Mouse (Mus musculus) heart, postnatal 36 days (tissue): ENCODE data around the gene Olfr325. TPM values are rescaled to one million over a fixed set of nuclear protein-coding genes. Genes with fewer than 3 reads are reported as not detected.
"Not testable (repeated sequence)": the region's sequence is repeated elsewhere in the genome, so short reads cannot be mapped to it uniquely, and the experiment has no call there.

Experiments used
- DNase-seq, 2 experiments: peaks; one replicate each; pipeline ENCODE4 v3.0.0; 2021 to 2022
- intact Hi-C: fragments of 180-260 bp; cut with DNase I; formaldehyde crosslinking; loops from one replicate; pipeline ENCODE4 v1.15.1; 2025
- total RNA-seq, 2 experiments: library from RNA; stranded (reverse); gene quantifications; 2 replicates each; pipeline ENCODE4 v1.2.3; 2021

The Olfr325 gene
- total RNA-seq, result not detected

DNA sequence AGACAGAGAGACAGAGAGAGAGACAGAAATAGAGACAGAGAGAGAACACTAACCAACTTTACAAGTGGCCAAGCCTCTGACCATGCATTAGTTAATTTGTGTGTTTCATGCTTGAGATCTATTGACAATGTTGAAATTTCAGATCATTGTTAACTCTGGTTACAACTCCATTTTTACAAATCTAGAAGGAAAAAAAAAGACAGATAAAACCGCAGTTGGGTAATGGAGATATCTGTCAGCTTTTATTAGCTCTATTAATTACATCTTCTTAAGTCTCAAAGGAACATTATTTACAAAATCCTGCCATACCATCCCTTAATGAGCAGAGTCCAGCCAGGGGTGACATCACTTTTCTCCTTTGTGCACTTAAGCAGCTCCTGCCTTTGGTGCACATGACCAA is at the start of gene Olfr325:
Olfr325 (plus strand) TSS at position 301 of the 400 bp plus-strand sequence.
- intact Hi-C loops, result no loop called here
- DNase-seq, result no peak

DNA sequence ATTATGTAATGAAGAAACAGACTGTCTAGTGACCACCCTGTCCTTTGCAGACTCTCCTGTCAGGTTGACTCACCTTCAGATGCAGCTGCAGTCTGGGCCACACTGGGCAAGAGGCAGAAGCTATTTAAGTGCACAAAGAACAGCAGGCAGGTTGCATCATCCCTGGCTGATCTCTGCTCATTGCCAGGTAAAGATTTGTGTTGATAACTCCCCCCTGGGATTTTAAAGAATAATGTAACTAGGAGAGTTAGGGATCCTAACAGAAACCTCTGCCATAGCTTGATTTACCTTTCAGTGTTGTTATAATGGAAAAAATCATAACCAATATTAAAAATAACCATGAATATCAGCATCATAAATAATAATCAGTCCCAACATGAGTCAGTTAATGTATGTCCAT is 42.8 kb upstream of the Olfr325 start, which contains the start of gene Olfr330:
Olfr330 (minus strand) TSS at position 101 of the 400 bp plus-strand sequence.
- DNase-seq, intact Hi-C loops: not testable (repeated sequence)

DNA sequence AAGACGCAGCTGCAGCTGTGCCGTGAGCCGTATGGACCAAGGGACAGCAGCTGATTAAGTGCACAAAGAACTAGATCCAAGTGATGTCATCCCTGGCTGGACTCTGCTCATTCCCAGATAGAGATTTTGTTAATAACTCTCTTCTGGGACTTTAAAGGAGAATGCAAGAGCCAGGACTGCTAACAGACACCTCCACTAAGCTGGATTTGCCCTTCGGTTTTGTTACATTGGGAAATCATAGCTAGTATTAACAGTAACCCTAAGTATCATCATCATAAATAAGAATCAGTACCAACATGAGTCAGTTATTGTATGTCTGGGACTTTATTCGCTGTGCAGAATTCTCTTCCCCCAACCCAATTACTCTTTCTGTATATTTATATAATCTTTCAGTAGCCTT is 31.2 kb upstream of the Olfr325 start, which contains the start of gene Olfr329-ps:
Olfr329-ps (minus strand) TSS at position 101 of the 400 bp plus-strand sequence.
- no peak for DNase-seq
- intact Hi-C loops, result no loop called here

DNA sequence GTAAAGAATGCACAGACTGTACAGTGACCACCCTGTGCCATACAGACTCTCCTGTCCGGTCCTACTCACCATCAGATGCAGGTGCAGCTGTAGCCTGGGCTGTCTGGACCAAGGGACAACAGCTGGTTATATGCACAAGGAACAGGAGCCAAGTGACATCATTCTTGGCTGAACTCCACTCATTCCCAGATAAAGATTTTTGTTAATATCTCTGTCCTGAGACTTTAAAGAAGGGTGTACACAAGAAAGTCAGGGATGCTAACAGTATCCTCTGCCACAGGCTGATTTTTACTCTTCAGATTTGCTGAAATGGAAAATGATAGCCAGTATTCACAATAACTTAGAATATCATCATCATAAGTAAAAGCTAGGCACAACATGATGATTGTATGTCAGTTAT is 22.0 kb upstream of the Olfr325 start, which contains the start of gene Olfr328:
Olfr328 (minus strand) TSS at position 101 of the 400 bp plus-strand sequence.
- no peak for DNase-seq
- intact Hi-C loops, result no loop called here

DNA sequence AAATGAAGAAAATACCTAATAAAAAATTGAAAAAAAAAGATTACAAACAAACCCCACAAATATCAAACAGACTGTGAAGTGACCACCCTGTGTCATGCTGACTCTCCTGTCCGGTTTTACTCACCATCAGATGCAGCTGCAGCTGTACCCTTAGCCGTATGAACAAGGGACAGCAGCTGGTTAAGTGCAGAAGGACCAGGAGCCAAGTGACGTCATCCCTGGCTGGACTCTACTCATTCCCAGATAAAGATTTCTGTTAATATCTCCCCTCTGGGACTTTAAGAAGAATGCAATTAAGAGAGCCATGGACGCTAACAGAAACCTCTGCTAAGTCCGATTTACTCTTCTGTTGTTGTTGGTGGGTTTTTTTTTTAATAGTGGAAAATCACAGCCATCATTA is 7.1 kb upstream of the Olfr325 start, which contains the start of gene Olfr224:
Olfr224 (minus strand) TSS at position 149 of the 400 bp plus-strand sequence.
- intact Hi-C loops, result no loop called here
- DNase-seq, result peak; percentile 23 to 29

DNA sequence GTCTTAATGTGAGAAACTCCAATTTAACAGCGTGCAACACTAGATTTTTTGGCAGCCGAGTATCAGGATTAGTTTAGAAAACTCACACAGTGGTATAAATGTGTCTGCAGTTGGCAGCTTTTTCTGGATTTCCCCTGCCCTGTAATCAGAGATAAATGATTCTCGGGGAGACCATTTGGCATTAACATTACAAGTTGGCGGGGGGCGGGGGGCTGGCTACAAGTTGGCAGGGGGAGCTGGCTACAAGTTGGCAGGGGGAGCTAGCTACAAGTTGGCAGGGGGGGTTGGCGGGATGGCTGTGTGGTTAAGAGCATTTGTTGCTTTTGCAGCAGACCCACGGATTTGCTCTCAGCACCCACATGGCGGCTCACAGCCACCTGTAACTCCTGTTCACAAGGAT is 1.1 kb downstream of the Olfr325 start:
- intact Hi-C loops, result no loop called here
- DNase-seq, result no peak

DNA sequence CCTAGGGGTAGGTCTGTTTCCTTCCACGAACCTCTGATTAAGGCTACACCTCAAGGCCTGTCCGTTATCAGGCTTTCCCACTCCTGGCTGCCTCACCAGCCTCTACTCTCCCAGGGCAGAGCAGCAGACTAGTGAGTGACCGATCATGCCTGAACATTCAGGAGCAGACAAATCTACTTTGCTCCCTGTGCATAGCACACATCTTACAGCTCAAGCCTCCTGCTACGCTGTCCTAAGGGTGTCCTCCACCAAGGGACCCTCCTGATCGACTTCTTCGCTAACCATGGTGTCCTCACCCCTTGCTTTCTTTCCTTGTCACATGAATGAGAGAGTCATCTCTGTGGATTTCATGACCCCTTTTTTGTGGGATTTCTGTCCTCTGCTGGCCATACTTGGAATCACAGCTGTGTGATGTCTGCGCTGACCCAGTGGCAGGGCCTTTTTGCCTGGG is 10.4 kb downstream of the Olfr325 start:
- intact Hi-C loops, result loop anchor here (1.0 to 5.0 kb wide), 3 partner anchors 48 to 351 kb away; no protein-coding TSS in a partner anchor
- DNase-seq, result peak; percentile 43 to 58

DNA sequence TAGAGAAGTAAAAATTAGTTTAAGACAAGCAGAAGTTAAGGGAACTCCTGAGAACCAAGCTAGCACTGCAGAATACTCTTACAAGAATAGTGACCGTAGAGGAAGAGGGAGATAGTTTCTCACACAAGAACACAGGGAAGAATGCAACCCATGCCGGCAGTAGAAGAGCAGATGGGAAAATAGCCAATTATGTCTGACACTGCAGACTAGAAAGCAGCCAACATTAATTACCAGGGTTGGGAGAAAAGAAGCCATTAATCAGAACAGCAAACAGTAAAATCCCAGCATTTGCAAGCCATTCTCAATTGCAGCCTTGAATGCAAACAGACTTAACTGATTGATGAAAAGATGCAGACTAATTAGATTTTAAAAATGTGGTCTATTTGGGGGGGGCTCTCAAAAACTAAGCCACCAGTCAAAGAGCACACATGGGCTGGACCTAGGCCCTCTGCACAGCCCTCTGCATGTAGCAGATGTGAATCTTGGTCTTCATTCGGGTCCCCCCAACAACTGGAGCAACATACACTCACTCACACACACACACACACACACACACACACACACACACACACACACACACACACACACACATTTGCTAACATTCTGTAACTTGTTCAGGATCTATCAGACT is 11.2 kb downstream of the Olfr325 start:
- intact Hi-C loops, result loop anchor here (1.0 to 5.0 kb wide), 3 partner anchors 48 to 351 kb away; no protein-coding TSS in a partner anchor
- no peak for DNase-seq

DNA sequence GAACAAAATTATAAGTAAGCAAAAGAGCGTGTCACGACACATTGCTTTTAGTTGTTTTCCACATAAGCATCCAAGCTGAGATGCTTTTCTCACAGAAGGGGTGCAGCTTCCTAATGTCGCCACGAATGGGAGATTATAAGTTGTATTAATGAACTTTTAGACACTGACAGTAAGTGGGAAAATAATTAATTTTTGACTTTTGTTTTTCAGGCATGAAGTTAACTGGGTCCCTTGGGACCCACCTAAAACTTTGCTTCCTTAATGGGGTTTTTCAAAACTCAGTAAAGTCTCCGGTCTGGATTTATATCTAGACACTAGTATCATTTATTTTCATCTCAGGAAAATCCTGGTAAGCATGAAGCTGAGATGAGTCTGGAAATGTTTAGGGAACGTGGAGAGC is 17.3 kb downstream of the Olfr325 start, which contains the start of gene Olfr324:
Olfr324 (plus strand) TSS at position 301 of the 400 bp plus-strand sequence.
- no peak for DNase-seq
- intact Hi-C loops, result no loop called here

DNA sequence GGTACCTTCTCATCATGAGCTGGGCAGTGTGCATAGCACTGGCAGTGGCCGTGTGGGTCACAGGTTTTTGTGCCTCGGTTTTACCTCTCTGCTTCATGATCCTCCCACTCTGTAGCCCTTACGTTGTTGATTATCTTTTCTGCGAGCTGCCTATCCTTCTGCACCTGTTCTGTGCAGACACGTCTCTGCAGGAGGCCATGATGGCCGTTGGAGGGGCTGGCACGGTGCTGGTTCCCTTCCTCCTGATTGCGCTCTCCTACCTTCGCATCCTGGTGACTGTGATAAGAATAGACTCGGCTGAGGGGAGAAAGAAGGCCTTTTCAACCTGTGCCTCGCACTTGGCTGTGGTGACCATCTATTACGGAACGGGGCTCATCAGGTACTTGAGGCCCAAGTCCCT is 20.3 kb downstream of the Olfr325 start:
- intact Hi-C loops, result no loop called here
- no peak for DNase-seq

DNA sequence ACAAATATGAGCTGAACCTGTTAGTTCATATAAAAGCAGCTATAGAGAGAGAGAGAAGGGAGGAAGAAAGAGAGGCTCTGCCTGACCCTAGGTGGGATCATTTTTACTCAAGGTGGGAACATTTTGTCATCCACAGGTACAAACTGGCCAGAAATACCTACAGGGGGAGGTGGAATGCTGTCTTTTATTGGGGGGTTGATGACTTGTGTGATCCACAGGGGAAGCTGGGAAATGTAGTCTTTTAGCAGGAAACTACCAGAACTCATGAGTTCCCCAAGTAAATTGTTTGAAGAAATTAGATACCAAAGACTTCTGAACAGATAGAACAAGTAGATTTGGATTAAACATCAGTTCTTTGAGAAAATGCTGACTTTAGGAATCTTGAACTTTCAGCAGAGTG is 24.5 kb downstream of the Olfr325 start:
- intact Hi-C loops, result no loop called here
- DNase-seq, result no peak

DNA sequence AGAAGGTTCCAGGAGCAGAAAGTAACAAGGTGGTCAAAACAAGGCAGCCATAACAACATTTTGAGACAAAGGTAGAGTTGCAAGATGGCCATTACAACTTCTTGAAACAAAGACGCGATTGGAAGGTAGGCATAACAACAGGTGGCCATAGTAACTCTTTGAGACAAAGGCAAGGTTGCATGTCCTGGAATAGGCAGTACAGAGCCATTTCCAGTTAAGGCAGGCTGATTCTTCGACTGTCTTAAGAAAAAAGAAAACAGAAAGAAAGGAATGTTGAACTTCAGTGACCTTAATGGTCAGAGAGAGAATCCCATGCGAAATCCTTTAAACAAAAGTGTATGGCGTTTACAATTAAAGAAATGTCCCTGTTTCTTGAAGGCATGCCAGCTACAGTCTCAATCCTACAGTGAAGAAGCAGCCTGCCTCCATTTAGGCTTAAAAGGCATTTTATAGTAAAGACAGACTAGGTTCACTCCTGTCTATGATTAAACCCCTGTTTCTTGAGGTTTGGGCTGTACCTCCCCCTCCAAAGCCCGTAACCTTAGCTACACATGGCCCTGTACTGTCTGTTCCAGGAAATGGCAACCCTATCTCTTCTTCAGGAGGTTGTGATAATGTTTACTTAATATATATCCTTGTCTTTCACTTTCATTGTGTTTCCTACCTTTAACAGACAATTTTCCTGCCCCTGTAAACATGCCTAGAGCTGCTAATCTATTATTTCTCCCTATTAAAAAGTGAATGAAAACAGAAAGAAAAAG is 25.4 kb downstream of the Olfr325 start:
- no peak for DNase-seq
- intact Hi-C loops, result no loop called here

DNA sequence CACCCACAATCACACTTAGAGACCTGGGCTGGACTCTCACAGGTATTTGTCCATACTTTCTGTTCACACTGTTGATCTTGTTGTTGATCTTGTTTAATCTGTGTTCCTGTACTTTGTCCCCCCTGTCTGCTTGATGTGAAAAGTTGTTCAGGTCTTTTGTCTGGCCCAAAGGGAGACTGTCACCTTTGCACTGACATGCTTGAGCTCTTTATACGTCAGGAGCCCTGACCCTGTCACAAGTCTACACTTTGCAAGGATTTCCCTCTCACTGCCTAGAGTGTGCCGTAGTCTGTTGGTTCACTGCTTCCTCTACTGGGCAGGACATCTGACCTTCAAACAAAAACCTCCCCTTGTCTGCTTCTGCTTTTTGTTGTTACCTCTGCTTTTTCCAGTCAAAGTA is 27.2 kb downstream of the Olfr325 start:
- intact Hi-C loops, result no loop called here

DNA sequence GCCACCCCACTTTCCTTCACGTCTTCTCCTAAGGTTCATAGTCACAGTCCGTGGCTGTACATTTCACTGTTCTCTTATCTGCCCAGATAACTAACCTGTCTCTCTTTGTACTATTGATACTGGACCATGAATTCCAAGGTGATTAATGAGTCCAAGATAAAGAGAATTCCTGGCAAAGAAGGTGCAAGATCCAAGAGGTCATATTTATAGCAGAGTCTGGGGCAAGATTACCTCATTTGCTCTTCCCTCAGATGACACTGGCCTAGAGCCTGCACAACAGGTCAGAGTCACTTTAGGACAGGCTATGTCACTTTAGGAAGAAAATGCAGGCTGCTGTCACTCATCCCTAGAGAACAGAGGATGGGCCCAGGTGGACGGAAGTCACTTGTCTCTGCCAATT is 27.7 kb downstream of the Olfr325 start:
- intact Hi-C loops, result no loop called here
- DNase-seq, result no peak

More for the DNA sequence above, 27.2 kb downstream of the Olfr325 start:
- DNase-seq, result no peak

DNA sequence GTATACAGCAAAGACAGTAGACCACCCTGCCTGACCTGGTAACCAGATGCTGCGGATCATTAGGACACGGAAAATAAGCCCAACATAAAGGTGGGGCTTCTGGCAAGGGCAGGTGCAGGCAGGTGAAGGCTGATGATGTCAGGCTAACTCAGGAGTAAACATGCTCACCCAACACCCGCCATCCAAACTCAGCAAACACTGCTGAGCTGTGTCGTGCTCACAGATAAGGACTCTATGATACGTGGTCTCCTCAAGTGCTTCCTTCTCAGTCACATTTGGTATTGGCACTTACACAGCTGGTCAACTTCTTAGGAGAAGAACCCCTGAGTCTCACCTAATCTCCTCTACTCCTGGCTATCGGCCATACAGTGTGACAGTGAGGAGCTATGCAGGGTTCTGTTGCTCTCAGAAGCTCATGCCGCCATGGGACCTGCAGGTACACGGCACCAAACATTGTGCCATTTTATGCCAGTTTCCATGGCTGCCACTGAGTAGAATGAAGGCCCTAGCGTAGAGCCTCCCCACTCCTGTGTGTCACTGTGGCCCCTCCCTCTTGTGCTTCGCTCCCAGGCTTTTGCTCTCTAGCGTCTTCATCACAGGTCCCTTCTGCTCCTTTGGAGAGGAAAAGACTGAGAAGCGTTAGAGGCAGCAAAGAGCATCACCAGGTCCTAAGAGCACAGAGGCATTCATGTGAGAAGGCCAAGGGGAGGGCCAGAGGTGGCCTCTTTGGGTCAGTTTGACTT is 28.8 kb downstream of the Olfr325 start:
- intact Hi-C loops, result no loop called here

DNA sequence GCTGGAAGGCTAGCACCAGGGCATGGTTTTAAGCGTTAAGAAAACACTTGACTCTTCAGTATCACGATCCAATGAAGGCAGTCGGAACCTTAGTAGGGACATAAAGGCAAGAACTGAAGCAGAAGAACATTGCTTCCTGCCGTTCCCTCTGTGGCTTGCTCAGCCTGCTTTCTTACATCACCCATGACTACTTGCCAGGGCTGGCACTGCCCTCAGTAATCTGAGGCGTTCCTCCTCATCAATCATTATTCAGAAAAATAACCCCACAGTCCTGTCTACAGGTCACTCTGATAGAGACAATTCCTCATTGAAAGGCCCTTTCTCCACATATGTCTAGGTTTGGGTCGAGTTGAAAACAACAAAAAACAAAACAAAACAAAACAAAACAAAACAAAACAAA is 29.5 kb downstream of the Olfr325 start:
- intact Hi-C loops, result no loop called here
- DNase-seq, result no peak

More for the DNA sequence above, 28.8 kb downstream of the Olfr325 start:
- DNase-seq, result no peak

DNA sequence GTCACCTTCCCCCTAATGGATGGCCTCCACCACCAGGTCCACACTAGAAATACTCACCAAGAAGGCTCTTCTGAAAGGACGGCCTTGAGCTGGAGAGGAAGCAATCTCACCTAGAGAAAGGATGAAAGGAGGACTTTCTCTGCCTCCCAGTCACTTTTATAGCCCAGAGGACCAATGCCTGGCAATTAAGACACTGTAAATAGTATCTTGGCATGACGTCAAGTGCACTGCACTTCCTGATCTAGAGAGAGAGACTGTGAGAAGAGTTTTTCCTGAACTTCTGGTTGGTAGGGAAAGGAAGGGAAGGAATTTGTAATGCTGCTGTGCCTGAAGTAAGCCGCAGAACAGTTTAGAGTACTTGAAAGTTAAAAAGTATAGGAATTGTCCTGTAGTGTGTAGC is 35.8 kb downstream of the Olfr325 start:
- no peak for DNase-seq
- intact Hi-C loops, result no loop called here

DNA sequence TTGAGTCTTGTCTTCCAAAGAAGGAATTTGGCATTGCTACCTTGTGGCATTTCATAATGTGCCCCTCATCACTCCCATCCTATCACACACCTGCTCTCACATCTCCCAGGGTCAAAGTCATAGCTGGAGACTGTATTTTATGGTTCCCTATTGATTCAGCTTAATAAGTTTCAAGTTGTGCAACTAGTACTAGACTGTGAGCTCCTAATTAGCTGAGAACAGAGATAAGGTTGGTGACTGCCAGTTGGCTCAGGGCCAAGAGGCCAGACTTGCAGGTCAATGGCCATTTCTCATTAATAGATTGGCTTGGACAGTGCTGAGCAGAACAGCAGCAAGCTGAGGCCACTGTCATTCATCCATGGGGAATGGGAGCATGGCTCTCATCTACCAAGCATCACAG is 37.0 kb downstream of the Olfr325 start:
- no peak for DNase-seq
- intact Hi-C loops, result no loop called here

DNA sequence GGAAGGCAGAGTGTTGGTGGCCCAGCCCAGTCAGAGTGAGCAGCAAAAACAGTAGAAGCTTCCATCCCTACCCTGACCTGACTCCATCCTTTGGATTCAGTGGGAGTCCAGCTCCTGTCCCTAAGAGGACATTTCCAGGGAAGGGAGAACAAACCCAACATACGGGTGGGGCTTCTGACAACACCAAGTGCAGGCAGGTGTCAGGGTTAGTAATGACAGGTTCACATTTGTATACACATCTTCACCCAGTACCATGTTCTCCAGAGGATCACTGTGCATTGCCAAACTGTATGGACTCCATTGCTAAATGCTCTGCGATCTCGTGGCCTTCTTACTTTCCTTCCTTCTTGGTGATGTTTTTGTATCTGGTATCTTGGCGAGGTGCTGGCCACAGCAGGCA is 38.4 kb downstream of the Olfr325 start, which contains the start of gene 2210407C18Rik:
2210407C18Rik (minus strand) TSS at position 101 of the 400 bp plus-strand sequence.
- DNase-seq, result no peak
- intact Hi-C loops, result no loop called here

DNA sequence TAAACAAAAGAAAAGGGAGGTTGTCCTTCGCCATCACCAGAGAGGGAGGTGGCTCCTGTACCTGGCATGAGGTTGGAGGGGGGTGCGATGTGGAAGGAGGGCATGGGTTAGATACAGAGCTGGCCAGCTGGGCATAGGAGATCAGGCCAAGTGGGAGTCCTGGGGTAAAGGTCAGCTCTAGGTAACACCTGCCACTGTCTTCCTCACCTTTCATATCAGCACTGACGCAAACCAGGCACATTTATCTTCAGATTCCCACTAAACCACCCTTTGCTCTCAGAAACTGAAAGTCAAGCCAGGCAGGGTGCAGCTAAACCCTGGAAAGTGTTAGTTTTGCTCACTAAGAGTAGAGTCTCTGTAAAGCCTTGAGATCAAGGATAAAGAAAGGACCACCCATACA is 40.8 kb downstream of the Olfr325 start:
- intact Hi-C loops, result no loop called here
- no peak for DNase-seq

DNA sequence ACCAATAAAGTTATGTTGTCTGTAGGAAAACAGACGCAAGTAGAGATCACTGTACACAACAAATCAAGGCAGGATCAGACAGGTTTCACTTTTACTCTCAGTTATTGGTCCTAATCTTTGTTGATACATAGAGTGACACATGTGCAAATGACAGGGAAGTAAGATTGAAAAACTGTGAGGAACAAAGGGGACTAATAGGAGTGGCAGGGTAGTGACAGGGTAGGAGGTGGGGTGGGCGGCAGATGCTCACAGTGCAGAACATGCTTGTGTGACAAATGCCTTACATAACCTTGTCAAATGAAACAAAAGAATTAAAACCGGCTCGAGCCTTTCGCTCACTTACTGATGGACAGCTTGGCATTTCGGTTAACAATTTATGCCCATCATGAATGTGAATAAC is 41.3 kb downstream of the Olfr325 start:
- intact Hi-C loops, result no loop called here
- DNase-seq, result no peak
